Mouse (Mus musculus): ENCODE data around the gene Usp42.

GRCm38 (mm10) chr5:143706030-143706821, 25.9 kb downstream of the Usp42 start:
- TF ChIP-seq MYOD1 (IDR thresholded peaks at IDR 0.05; ENCODE audit: control insufficient read depth in 1 of 3, insufficient read length in 2 of 3, low read depth in 2 of 3) (no peak), TCF12 (IDR thresholded peaks at IDR 0.05; ENCODE audit: insufficient read depth, poor library complexity, severe bottlenecking) (no peak)

Data from myocyte (in vitro differentiated cells).